Mouse (Mus musculus): ENCODE measurements around the gene Gucy2c. TPM values are rescaled to one million over a fixed set of nuclear protein-coding genes. Genes with fewer than 3 reads are reported as not detected.

The Gucy2c gene
- total RNA-seq (2021): 0.08 and 0.22 TPM in 2 replicates
- long read RNA-seq, experiment 1: 0 reads
- long read RNA-seq, experiment 2: 0 reads

DNA sequence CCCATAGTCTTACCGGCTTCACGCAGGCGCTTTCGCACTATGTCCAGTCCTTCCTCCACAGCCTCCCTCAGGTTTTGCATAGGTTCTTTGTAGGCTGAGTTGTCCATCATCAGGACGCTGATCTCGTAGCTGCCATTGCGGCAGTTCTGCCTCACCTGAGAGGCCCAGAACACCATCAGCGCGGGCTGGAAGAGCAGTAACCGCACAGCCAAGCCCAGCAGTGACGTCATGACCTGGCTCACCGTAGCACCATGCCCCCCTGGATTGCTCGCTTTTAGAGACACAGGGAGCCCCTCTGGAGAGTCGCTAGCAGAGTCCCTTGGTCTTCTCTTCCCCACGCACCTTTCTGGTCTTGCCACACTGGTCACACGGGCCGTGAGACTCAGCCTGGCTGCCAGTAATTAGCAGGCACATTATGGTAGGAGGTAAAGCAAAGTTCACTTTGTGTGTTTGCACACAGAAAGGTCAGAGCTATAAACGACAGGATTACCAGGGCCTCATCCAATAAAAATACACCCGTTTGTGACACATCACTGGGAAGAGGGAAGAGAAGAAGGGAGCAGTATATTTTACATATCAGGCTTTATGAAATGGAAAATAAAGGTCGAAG, at the start of gene Gucy2c:
Gene Gucy2c, minus strand, starts transcription at position 389 of the 610 bp plus-strand sequence.
- DNase-seq: no peak

DNA sequence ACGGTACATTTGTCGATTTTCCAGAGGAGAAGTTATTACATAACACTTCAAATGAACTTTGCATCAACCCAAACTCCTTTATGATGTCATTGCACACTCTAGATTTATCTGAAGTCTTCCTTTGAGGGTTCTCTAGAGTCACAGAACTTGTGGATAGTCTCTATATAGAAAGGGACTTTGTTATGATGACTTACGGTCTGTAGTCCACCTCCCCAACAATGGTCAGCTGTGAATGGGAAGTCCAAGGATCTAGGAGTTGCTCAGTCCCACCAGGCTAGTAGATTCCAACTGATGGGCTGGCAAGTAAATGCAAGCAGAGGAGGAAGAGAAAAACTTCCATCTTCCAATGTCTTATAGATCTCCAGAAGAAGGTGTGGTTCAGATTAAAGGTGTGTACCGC, 47.1 kb upstream of the Gucy2c start:
- no peak for DNase-seq

GRCm38 (mm10) chr6:136827881-136828561, 46.5 kb upstream of the Gucy2c start, which contains the start of gene Wbp11:
Gene Wbp11, minus strand, starts transcription at chr6:136828233.
- DNase-seq: peak; percentile 97

- no peak for DNase-seq
Observed at GRCm38 (mm10) chr6:136827516-136827880, 45.9 kb upstream of the Gucy2c start, which contains the start of gene BC049715. Gene BC049715, plus strand, starts transcription at chr6:136827626.

- DNase-seq: no peak
Observed at GRCm38 (mm10) chr6:136827116-136827515, 45.6 kb upstream of the Gucy2c start.

- DNase-seq: no peak
Observed at GRCm38 (mm10) chr6:136824987-136825386, 43.4 kb upstream of the Gucy2c start.

- DNase-seq: no peak
Observed at GRCm38 (mm10) chr6:136821086-136821485, 39.5 kb upstream of the Gucy2c start.

DNA sequence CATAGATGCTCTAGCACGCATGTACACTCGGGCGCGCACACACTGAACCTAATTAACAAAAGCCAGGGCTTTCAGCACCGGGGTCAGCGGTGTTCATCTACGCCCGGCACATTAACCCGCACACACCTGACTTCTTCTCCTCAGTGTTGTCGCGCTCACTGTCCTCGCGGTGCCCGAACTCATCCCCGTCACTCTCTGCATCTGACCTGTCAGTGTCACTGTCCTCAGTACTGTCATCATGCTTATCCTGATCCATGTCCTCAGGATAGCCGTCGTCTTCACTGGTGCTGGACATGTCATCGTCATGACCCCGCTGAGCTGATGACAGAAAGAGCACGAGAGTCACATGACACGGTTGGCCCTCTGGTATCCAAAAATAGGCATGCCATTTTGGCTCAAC, 38.8 kb upstream of the Gucy2c start:
- DNase-seq: no peak

DNA sequence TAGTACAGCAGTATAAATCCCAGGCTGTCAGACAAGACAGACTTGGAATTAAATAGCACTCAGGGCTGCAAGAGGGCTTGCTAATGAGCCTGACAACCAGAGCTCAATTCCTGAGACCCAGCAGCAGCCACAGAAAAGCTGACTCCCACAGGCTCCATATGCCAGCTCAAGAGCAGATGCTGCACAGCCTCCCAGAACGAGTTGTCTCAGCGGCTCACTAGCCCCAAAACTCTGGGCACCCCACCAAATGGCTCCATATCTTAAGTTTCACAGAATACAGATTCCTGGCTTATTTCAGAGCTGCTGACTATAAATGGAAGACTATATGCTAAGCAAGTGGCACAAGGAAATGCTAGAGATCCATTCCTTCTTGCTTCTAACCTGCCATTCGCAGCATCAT, 36.0 kb upstream of the Gucy2c start:
- DNase-seq: no peak

- no peak for DNase-seq
Observed at GRCm38 (mm10) chr6:136816826-136817225, 35.3 kb upstream of the Gucy2c start.

DNA sequence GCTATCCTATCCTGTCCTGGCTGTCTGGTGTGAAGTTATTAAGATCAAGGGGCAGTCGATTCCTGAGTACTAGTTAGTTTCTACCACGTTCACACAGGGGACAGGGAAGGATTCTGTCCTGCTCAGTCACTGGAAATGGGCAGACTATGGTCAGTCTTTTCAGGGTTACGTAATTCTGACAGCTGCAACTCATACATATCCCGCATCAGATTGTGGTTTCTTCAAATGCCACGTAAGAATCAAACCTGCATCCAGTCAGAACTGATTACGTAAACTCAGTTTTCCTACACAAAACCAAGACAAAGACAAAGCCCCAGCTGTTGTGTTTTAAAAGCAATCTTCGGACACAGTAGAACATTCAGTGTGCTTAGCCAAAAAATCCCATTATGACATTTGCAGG, 33.8 kb upstream of the Gucy2c start:
- DNase-seq: no peak

GRCm38 (mm10) chr6:136813117-136813516, 31.6 kb upstream of the Gucy2c start:
- peak; percentile 57 for DNase-seq

DNA sequence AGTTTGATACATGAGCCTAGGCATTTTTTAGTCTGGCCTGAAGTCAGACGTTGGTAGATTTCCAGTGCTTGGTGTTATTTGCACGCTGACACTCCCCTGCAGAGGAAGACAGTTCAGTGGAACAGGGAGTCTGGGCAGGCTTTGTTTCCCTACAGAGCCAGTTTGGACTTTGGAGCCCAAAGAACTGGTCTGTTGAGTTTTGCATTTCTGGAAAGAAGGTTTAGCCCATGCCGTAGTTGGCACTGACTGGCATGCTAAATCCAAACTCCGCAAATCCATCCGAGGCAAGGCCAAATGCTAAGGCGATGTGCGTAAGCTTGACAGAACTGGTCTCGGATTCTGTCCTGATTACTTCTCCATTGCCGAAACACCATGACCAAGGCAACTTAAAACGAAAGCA, 29.6 kb upstream of the Gucy2c start:
- DNase-seq: no peak

DNA sequence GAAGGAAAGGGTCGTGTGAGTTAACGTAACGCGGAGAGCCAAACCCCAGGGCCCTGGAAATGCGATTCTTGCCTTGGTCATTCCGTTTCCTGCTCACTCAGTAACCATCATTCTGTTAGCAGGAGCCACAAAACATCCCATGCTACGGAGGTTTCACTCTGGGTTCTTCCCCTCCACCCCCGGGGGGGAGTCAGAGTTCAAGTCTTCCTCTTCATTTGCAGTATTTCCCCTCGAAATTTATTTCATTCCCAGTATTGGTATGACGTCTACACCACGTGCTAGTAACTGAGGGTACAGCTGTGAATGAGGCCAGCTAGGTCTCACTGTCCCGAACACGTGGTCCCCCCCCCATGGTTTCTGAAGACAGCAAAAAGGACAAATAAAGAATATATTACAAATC, 28.1 kb upstream of the Gucy2c start:
- no peak for DNase-seq

- DNase-seq: peak; percentile 74
Observed at GRCm38 (mm10) chr6:136809077-136809476, 27.5 kb upstream of the Gucy2c start.

DNA sequence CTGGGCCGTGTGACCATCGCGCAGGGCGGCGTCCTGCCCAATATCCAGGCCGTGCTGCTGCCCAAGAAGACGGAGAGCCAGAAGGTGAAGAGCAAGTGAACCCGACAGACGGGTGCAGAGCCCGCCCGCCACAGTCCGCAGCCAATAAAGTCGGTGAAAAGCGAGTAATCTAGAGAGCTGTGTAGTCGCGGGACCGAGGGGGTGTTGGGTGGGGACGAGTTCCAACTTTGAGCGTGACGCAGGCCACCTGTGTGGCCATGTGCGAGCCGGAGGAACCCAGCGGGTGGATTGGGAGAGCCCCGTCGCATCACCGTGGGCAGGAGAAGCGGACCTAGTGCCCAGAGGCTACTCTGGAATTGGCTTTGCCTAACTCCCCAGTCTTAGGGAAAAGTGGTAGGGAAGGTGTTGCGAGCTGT, 27.1 kb upstream of the Gucy2c start:
- DNase-seq: peak; percentile 63

DNA sequence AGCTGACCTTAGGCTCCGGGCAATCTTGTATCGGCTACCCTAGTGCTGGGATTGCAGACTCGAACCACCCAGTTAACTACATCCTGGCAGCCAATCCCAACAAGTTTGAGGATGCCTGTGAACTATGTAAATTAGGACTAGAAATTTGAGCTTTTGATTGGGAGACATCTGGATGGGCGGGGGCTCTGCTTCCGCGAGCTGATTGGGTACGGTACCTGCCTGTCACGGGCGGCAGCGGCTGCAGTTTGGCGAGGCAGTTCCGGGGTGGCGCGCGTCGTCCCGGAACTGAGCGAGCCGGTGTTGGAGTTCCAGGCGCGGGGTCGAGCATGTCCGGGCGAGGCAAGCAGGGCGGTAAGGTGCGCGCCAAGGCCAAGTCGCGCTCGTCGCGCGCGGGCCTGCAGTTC, 26.5 kb upstream of the Gucy2c start, which contains the start of gene H2afj:
Gene H2afj, plus strand, starts transcription at position 231 of the 404 bp plus-strand sequence.
- DNase-seq: peak; percentile 99

DNA sequence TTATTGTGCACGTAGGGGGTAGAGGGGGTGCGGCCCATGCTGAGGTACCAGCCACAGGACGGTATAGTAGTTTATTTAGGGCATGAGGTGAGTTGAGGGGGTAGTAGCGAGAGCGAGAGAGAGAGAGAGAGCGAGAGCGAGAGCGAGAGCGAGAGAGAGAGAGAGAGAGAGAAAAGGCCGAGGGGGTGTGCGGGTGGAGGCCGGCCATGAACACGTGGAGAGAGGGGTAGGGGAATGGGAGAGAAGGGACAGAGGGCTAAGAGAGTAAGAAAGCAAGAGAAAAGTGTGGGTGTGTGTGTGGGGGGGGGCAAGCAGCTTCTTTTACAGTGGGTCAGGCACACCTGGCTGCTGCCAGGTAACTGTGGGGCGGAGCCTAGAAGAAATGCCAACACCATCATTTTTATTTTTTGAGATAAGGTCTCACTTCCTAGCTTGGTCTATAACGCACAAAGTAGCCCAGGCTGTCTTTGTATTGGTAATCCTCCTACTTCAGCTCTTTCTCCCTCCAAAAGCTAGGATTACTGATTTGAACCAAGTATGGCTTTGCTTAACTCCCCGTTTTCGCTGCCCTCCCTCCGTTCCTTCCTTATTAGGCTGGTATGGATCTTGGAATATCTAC, 25.9 kb upstream of the Gucy2c start:
- DNase-seq: no peak

DNA sequence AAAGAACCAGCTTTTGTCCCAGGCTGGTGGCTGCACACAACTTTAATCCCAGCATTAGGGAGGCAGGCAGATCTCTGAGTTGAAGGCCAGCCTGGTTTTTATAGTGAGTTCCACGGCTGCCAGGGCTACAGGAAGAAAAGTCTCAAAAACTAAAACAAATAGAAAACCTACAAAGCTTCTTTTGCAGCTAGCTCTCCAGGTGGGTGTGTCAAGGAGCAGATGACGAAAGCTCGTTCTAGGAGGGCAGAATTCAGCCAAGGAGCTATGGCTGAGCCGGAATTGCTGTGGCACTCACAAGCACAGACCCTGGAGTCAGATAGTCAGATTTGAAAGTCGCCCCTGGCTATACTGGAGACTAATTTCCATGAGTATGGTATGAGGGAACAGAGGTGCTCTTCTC, 25.3 kb upstream of the Gucy2c start:
- no peak for DNase-seq

GRCm38 (mm10) chr6:136805409-136805775, 23.8 kb upstream of the Gucy2c start:
- DNase-seq: no peak

- DNase-seq: no peak
Observed at GRCm38 (mm10) chr6:136804705-136805408, 23.3 kb upstream of the Gucy2c start.

DNA sequence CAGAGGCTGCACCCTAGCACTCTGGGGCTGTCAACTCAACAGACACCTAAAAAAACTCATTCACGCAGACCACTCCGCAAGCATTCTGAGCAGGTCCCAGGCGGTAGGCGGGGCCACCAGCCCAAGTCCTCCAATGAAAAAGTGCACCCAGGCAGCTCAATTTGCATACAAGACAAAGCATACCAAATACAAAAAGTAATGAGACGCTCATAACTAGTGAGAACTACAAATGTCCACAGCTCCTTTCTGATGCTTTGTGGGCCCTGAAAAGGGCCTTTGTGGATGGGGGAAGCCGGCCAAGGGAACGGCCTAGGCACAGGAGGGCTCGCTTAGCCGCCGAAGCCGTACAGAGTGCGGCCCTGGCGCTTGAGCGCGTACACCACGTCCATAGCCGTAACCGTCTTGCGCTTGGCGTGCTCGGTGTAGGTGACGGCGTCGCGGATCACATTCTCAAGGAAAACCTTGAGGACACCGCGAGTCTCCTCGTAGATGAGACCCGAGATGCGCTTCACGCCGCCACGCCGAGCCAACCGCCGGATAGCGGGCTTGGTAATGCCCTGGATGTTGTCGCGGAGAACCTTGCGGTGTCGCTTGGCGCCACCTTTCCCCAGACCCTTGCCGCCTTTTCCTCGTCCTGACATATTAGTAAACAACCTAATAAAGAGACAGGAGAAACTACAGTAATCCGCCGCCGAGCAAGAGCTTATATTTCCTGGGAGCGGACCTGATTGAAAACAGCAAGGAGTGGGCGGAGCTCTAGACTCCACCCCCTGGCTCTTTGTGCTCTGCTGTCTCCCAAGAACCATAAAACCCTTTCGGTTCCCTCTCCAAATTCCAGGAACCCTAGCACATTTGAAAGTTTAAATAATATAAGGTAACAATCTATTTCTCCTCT, 22.4 kb upstream of the Gucy2c start, which contains the start of gene Hist4h4:
Gene Hist4h4, minus strand, starts transcription at position 677 of the 895 bp plus-strand sequence.
- peak; percentile 97 for DNase-seq
